10 mouse cellular contexts compared by ENCODE assay signal in genomic region chr1:170646606-170647287, GRCm38 (mm10). TPM values are rescaled to one million over a fixed set of nuclear protein-coding genes. Genes with fewer than 3 reads are reported as not detected.
DNase-seq lines count a peak whose midpoint lies in the region; ATAC-seq lines count a peak whose summit lies in the region.
"Had no signal": no experiment of that assay in that cellular context is flagged by ENCODE, and none has a peak within 500 bp of the region (broad histone marks: within the 10 kb centered on the region; RNA-seq: fewer than 3 reads in every experiment).

No protein-coding gene starts in this region.

- no peak for ATAC-seq in forebrain, embryonic 13.5 days
- ATAC-seq in liver, embryonic 15.5 days (ENCODE audit: insufficient read depth), result no peak
- ATAC-seq in liver, embryonic 11.5 days (replicated peaks; ENCODE audit: low FRiP score), result no peak
- ATAC-seq in hindbrain, embryonic 16.5 days, result no peak
- ATAC-seq in neural tube, embryonic 15.5 days (ENCODE audit: low FRiP score), result no peak
- no peak for ATAC-seq in megakaryocyte-erythroid progenitor cell, adult 5-6 weeks (replicated peaks; ENCODE audit: low FRiP score, low TSS enrichment, poor library complexity, severe bottlenecking)

- H3K27ac ChIP-seq in forebrain, embryonic 13.5 days, result no peak overlapping the region
- H3K27ac ChIP-seq in forebrain, embryonic 10.5 days, result no peak overlapping the region
- no peak overlapping the region for H3K27ac ChIP-seq in liver, embryonic 15.5 days (replicated peaks)
- H3K27ac ChIP-seq in liver, embryonic 11.5 days (ENCODE audit: low read depth, low read length), result no peak overlapping the region
- H3K27ac ChIP-seq in hindbrain, embryonic 16.5 days (ENCODE audit: low read depth, low read length), result no peak overlapping the region
- H3K27ac ChIP-seq in neural tube, embryonic 15.5 days (replicated peaks), result no peak overlapping the region
- H3K27ac ChIP-seq: liver, embryonic 13.5 days had no signal

- 0 out of 2 replicates have a peak, but pooled peaks cover under 1% of the 10 kb centered on the region for H3K9me3 ChIP-seq in forebrain, embryonic 13.5 days (replicated peaks)
- H3K9me3 ChIP-seq in forebrain, embryonic 10.5 days, result no peaks in the 10 kb centered on the region
- H3K9me3 ChIP-seq in liver, embryonic 15.5 days (replicated peaks), result no peaks in the 10 kb centered on the region
- no peaks in the 10 kb centered on the region for H3K9me3 ChIP-seq in liver, embryonic 11.5 days (ENCODE audit: control insufficient read depth, low read length)
- no peaks in the 10 kb centered on the region for H3K9me3 ChIP-seq in hindbrain, embryonic 16.5 days (ENCODE audit: control insufficient read depth, low read length)
- H3K9me3 ChIP-seq in neural tube, embryonic 15.5 days (replicated peaks), result no peaks in the 10 kb centered on the region
- H3K9me3 ChIP-seq: liver, embryonic 13.5 days had no signal

- peaks cover 23% of the 10 kb centered on the region for H3K4me1 ChIP-seq in forebrain, embryonic 13.5 days
- peaks cover 32% of the 10 kb centered on the region for H3K4me1 ChIP-seq in forebrain, embryonic 10.5 days
- peaks cover 17% of the 10 kb centered on the region for H3K4me1 ChIP-seq in liver, embryonic 15.5 days (replicated peaks)
- peaks cover 3% of the 10 kb centered on the region for H3K4me1 ChIP-seq in liver, embryonic 11.5 days (replicated peaks; ENCODE audit: control insufficient read depth, insufficient read depth, low read length)
- H3K4me1 ChIP-seq in hindbrain, embryonic 16.5 days (ENCODE audit: control insufficient read depth, insufficient read depth, low read depth, low read length), result peaks cover 3% of the 10 kb centered on the region; the same call in 1 of the 2 replicates
- peaks cover 25% of the 10 kb centered on the region for H3K4me1 ChIP-seq in neural tube, embryonic 15.5 days

- 0 out of 2 replicates have a peak, but pooled peaks cover 3% of the 10 kb centered on the region for H3K27me3 ChIP-seq in forebrain, embryonic 13.5 days
- H3K27me3 ChIP-seq in forebrain, embryonic 10.5 days (ENCODE audit: poor library complexity, severe bottlenecking), result peaks cover 31% of the 10 kb centered on the region
- peaks cover 38% of the 10 kb centered on the region for H3K27me3 ChIP-seq in liver, embryonic 15.5 days
- peaks cover 19% of the 10 kb centered on the region for H3K27me3 ChIP-seq in liver, embryonic 11.5 days (replicated peaks; ENCODE audit: control insufficient read depth, insufficient read depth, low read length)
- H3K27me3 ChIP-seq in hindbrain, embryonic 16.5 days (replicated peaks; ENCODE audit: control insufficient read depth, insufficient read depth, low read length), result no peaks in the 10 kb centered on the region
- no peaks in the 10 kb centered on the region for H3K27me3 ChIP-seq in neural tube, embryonic 15.5 days (replicated peaks)

- H3K36me3 ChIP-seq in forebrain, embryonic 13.5 days (ENCODE audit: poor library complexity, severe bottlenecking), result peaks cover 17% of the 10 kb centered on the region; the same call in 1 of the 2 replicates
- H3K36me3 ChIP-seq in forebrain, embryonic 10.5 days (replicated peaks), result 0 out of 2 replicates have a peak, but pooled peaks cover 5% of the 10 kb centered on the region
- H3K36me3 ChIP-seq in liver, embryonic 15.5 days (replicated peaks), result no peaks in the 10 kb centered on the region
- H3K36me3 ChIP-seq in liver, embryonic 11.5 days (ENCODE audit: control insufficient read depth, insufficient read depth, low read length), result no peaks in the 10 kb centered on the region
- no peaks in the 10 kb centered on the region for H3K36me3 ChIP-seq in hindbrain, embryonic 16.5 days (ENCODE audit: control insufficient read depth, insufficient read depth, low read length)
- no peaks in the 10 kb centered on the region for H3K36me3 ChIP-seq in neural tube, embryonic 15.5 days
- H3K36me3 ChIP-seq: liver, embryonic 13.5 days had no signal

- no peak overlapping the region for H3K9ac ChIP-seq in forebrain, embryonic 13.5 days
- H3K9ac ChIP-seq in liver, embryonic 15.5 days, result no peak overlapping the region
- H3K9ac ChIP-seq in liver, embryonic 11.5 days (ENCODE audit: low read depth, low read length), result no peak overlapping the region
- no peak overlapping the region for H3K9ac ChIP-seq in hindbrain, embryonic 16.5 days (ENCODE audit: low read depth, low read length)
- no peak overlapping the region for H3K9ac ChIP-seq in neural tube, embryonic 15.5 days (replicated peaks)
- H3K9ac ChIP-seq: liver, embryonic 13.5 days had no signal

- H3K4me2 ChIP-seq in forebrain, embryonic 13.5 days, result peak overlapping the region; percentile 77; the same call in 1 of the 2 replicates
- no peak overlapping the region for H3K4me2 ChIP-seq in liver, embryonic 15.5 days
- H3K4me2 ChIP-seq in liver, embryonic 11.5 days, result no peak overlapping the region
- 0 out of 2 replicates have a peak overlapping the region, but pooled peaks have one; percentile 9 for H3K4me2 ChIP-seq in hindbrain, embryonic 16.5 days (ENCODE audit: low read length)
- H3K4me2 ChIP-seq in neural tube, embryonic 15.5 days, result peak overlapping the region; percentile 71
- H3K4me2 ChIP-seq: liver, embryonic 13.5 days had no signal

- 85% methylated on average over 9 of the region's 9 CpGs for WGBS in forebrain, embryonic 13.5 days
- 89% methylated on average over 9 of the region's 9 CpGs for WGBS in forebrain, embryonic 10.5 days
- WGBS in liver, embryonic 15.5 days (ENCODE audit: insufficient replicate concordance), result 56% methylated on average over 9 of the region's 9 CpGs
- WGBS in liver, embryonic 11.5 days, result 78% methylated on average over 9 of the region's 9 CpGs
- 69% methylated on average over 9 of the region's 9 CpGs for WGBS in hindbrain, embryonic 16.5 days
- WGBS in neural tube, embryonic 15.5 days, result 76% methylated on average over 9 of the region's 9 CpGs

- DNase-seq in forebrain, embryonic 10.5 days (ENCODE audit: extremely low spot score, low spot score), result no peak
- no peak for DNase-seq in liver, embryonic 11.5 days (ENCODE audit: low spot score)
- no peak for DNase-seq in embryo, embryonic 10 days (ENCODE audit: low spot score)
- DNase-seq: gastrocnemius, postnatal 10 days; liver, embryonic 13.5 days had no signal

- no peak overlapping the region for H3K4me3 ChIP-seq in forebrain, embryonic 13.5 days
- no peak overlapping the region for H3K4me3 ChIP-seq in forebrain, embryonic 10.5 days
- peak overlapping the region; percentile 5; the same call in 1 of the 2 replicates for H3K4me3 ChIP-seq in liver, embryonic 15.5 days (replicated peaks)
- H3K4me3 ChIP-seq in liver, embryonic 11.5 days (ENCODE audit: low read depth, low read length), result no peak overlapping the region
- H3K4me3 ChIP-seq in hindbrain, embryonic 16.5 days (ENCODE audit: low read length), result no peak overlapping the region
- H3K4me3 ChIP-seq in neural tube, embryonic 15.5 days (replicated peaks), result no peak overlapping the region
- H3K4me3 ChIP-seq: liver, embryonic 13.5 days had no signal

RNA-seq across cellular contexts. Expression of gene Olfml2b, which starts 2.4 kb away (rescaled TPM):
- polyA plus RNA-seq in forebrain, embryonic 13.5 days (2015; fragmentation: Nextera tagmentation; extraction: Ambion mirVana), result 6.7 and 7.3 TPM in 2 replicates
- polyA plus RNA-seq in forebrain, embryonic 10.5 days (2016; fragmentation: Nextera tagmentation; extraction: Ambion mirVana), result 4.1 and 5.3 TPM in 2 replicates
- polyA plus RNA-seq in liver, embryonic 15.5 days (2015; fragmentation: Nextera tagmentation; extraction: Ambion mirVana), result 3.1 and 3.5 TPM in 2 replicates
- polyA plus RNA-seq in liver, embryonic 11.5 days (2014; fragmentation: Nextera tagmentation; extraction: Ambion mirVana), result 5.5 and 5.7 TPM in 2 replicates
- 4.4 and 7.0 TPM in 2 replicates for polyA plus RNA-seq in hindbrain, embryonic 16.5 days (2015; fragmentation: Nextera tagmentation; extraction: Ambion mirVana)
- polyA plus RNA-seq in neural tube, embryonic 15.5 days (2015; fragmentation: Nextera tagmentation; extraction: Ambion mirVana), result 7.0 and 8.0 TPM in 2 replicates
- not detected in 2 replicates for total RNA-seq in megakaryocyte-erythroid progenitor cell, adult 5-6 weeks (2014; fragmentation: Nextera tagmentation)
- total RNA-seq in megakaryocyte-erythroid progenitor cell, adult 5-6 weeks (2017), result 0.33 TPM in 1 of 2 replicates, not detected in the other

RNA-seq across cellular contexts. Expression of gene Nos1ap, which starts 57.1 kb away (rescaled TPM):
- 21.0 and 22.3 TPM in 2 replicates for polyA plus RNA-seq in forebrain, embryonic 13.5 days (2015; fragmentation: Nextera tagmentation; extraction: Ambion mirVana)
- 9.8 and 10.5 TPM in 2 replicates for polyA plus RNA-seq in forebrain, embryonic 10.5 days (2016; fragmentation: Nextera tagmentation; extraction: Ambion mirVana)
- 5.2 and 6.4 TPM in 2 replicates for polyA plus RNA-seq in liver, embryonic 15.5 days (2015; fragmentation: Nextera tagmentation; extraction: Ambion mirVana)
- polyA plus RNA-seq in liver, embryonic 11.5 days (2014; fragmentation: Nextera tagmentation; extraction: Ambion mirVana), result 8.6 and 8.8 TPM in 2 replicates
- 14.8 and 17.1 TPM in 2 replicates for polyA plus RNA-seq in hindbrain, embryonic 16.5 days (2015; fragmentation: Nextera tagmentation; extraction: Ambion mirVana)
- 18.9 and 19.0 TPM in 2 replicates for polyA plus RNA-seq in neural tube, embryonic 15.5 days (2015; fragmentation: Nextera tagmentation; extraction: Ambion mirVana)
- 1.5 TPM in 2 replicates for total RNA-seq in megakaryocyte-erythroid progenitor cell, adult 5-6 weeks (2014; fragmentation: Nextera tagmentation)
- total RNA-seq in megakaryocyte-erythroid progenitor cell, adult 5-6 weeks (2017), result 2.5 TPM in 1 of 2 replicates, not detected in the other

Comparison
In these comparisons a context has a peak if more than half of its experiments do, and no peak if none do; other contexts are left out.
1. H3K4me2 ChIP-seq: peak in forebrain, embryonic 13.5 days (single experiment), hindbrain, embryonic 16.5 days (single experiment) and neural tube, embryonic 15.5 days (single experiment); none in liver, embryonic 15.5 days (single experiment) and liver, embryonic 11.5 days (single experiment).